Mouse (Mus musculus) forebrain, embryonic 13.5 days (tissue): Measurements from ENCODE around the gene Olfr90. TPM values are rescaled to one million over a fixed set of nuclear protein-coding genes. Genes with fewer than 3 reads are reported as not detected.
A peak's percentile ranks its signal among the peaks of the same experiment; 100 is the strongest.

Experiments used
- ATAC-seq: fragments of 200-750 bp; cut with Nextera tagmentation; 2 replicates; pipeline ENCODE4 v1.8.0; 2017
- H3K27ac ChIP-seq: fragments of 300-500 bp; sonication (generic); 2 replicates; pipeline ENCODE4 v1.5.1; 2015; ENCODE audit warnings: inconsistent platforms, mild to moderate bottlenecking, moderate library complexity
- H3K27me3 ChIP-seq: fragments of 300-500 bp; sonication (generic); 2 replicates; pipeline ENCODE4 v1.6.1; 2015; ENCODE audit warnings: mild to moderate bottlenecking, inconsistent platforms
- H3K36me3 ChIP-seq: fragments of 300-500 bp; sonication (generic); 2 replicates; pipeline ENCODE4 v1.6.1; 2015; ENCODE audit warnings: mild to moderate bottlenecking, inconsistent platforms; ENCODE audit not compliant: poor library complexity, severe bottlenecking
- H3K4me1 ChIP-seq: fragments of 300-500 bp; sonication (generic); 2 replicates; pipeline ENCODE4 v1.6.1; 2015; ENCODE audit warnings: inconsistent platforms
- H3K4me2 ChIP-seq: fragments of 300-500 bp; sonication (generic); 2 replicates; pipeline ENCODE4 v1.6.1; 2015; ENCODE audit warnings: inconsistent platforms, mild to moderate bottlenecking, moderate library complexity
- H3K4me3 ChIP-seq: fragments of 300-500 bp; sonication (generic); 2 replicates; pipeline ENCODE4 v1.5.1; 2015; ENCODE audit warnings: mild to moderate bottlenecking, inconsistent platforms
- H3K9ac ChIP-seq: fragments of 300-500 bp; sonication (generic); 2 replicates; pipeline ENCODE4 v1.6.1; 2015; ENCODE audit warnings: mild to moderate bottlenecking, inconsistent platforms
- H3K9me3 ChIP-seq: fragments of 300-500 bp; sonication (generic); replicated peaks from 2 replicates; pipeline ENCODE4 v1.6.1; 2016; ENCODE audit warnings: inconsistent platforms
- WGBS: fragments of 180-500 bp; shearing (Covaris S2); methylation state at CpG from one replicate; pipeline ENCODE4 v1.1.7; 2015; 5-methylcytosine and 5-hydroxymethylcytosine counted together
- polyA plus RNA-seq: library from polyadenylated mRNA; unstranded; fragments of >200 nt; fragmentation: Nextera tagmentation; extraction: Ambion mirVana; gene quantifications from 2 replicates; pipeline ENCODE4 v1.2.1, GENCODE M21; 2015

The Olfr90 gene
- polyA plus RNA-seq, 1 experiment from 2014 or later = 0.10 TPM

GRCm38 (mm10) chr17:37051745-37052144 is 36.6 kb downstream of the Olfr90 start:
- Histone ChIP-seq H3K4me2 (peak overlapping the region; percentile 87), H3K4me1 (peaks cover 60% of the 10 kb centered on the region), H3K27me3 (peaks cover 4% of the 10 kb centered on the region), H3K27ac (no peak overlapping the region), H3K9me3 (no peaks in the 10 kb centered on the region), H3K9ac (peak overlapping the region; percentile 89), H3K4me3 (peak overlapping the region; percentile 78), H3K36me3 (peaks cover 37% of the 10 kb centered on the region)
- ATAC-seq = no peak
- WGBS = 50% methylated on average over 4 of the region's 4 CpGs

- 2% methylated on average over 25 of the region's 27 CpGs for WGBS
- peak overlapping the region; percentile 79 for H3K27ac ChIP-seq
- peaks cover 28% of the 10 kb centered on the region for H3K36me3 ChIP-seq
Measured at GRCm38 (mm10) chr17:37050876-37051275, 37.4 kb downstream of the Olfr90 start.

DNA sequence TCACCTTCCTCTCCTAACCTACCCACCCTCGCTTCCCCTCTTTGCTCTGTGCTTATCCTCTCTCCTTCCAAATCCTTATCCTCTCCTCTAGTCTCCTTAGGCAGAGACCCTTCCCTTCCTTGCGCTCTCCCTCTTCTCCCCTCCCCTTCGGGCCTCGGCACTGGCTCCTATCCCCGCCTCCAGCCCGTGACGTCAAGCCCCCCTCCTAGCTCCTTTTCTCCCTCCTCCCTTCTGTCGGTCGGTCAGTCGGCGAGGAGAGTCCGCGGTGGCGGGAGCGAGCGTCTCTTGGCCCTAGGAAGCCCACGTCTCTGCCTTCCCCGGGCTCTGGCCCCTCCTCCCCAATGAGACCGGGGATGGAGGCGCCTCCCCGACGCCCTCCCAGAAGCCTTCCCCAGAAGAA is 37.9 kb downstream of the Olfr90 start:
- peak; percentile 63 for ATAC-seq
- H3K4me3 ChIP-seq = peak overlapping the region; percentile 78

More at GRCm38 (mm10) chr17:37050876-37051275, 37.4 kb downstream of the Olfr90 start:
- Histone ChIP-seq H3K27me3 (peaks cover 4% of the 10 kb centered on the region), H3K9me3 (no peaks in the 10 kb centered on the region), H3K4me2 (peak overlapping the region; percentile 87), H3K4me1 (peaks cover 58% of the 10 kb centered on the region), H3K9ac (peak overlapping the region; percentile 89), H3K4me3 (peak overlapping the region; percentile 78)
- peak; percentile 25 for ATAC-seq

DNA sequence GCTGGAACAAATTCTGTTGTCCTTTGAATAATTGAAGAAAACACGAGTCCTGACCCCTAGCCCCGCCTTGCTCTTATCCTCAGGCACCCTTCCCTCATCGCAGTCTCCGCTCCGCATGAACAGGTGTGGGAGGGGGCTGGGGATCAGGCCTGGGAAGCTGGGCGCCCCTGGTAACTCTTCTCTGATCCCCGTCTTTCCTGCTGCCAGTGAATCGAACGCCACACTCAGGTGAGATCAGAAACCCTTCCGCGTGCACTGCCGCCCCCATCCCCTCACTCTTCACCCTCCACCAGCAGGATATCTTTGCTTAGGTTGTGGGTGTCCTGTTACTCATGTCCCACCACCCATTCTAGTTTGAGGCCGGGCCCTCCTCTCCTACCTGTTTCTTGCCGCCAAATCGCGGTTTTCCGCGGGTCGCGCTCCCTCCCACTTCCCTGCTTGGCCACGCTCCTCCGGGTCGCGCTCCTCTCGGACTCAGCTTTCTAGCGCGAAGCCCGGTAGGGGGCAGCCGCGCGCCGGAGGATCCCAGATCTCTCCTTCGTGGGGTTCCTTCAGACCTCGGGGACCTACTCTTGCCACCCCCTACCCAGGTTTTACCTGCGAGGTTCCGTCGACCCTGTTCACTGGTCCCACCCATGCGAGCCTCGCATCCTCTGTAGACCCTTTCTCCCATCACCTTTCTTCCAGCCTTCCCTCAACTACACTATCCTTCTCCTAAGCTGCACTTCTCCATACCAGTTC is 38.6 kb downstream of the Olfr90 start:
- Histone ChIP-seq H3K27ac (peak overlapping the region; percentile 79), H3K36me3 (peaks cover 17% of the 10 kb centered on the region), H3K27me3 (peaks cover 4% of the 10 kb centered on the region), H3K9ac (peak overlapping the region; percentile 89), H3K4me1 (peaks cover 66% of the 10 kb centered on the region), H3K4me3 (peak overlapping the region; percentile 78), H3K9me3 (no peaks in the 10 kb centered on the region), H3K4me2 (peak overlapping the region; percentile 87)
- ATAC-seq = peak; percentile 19
- WGBS = 2% methylated on average over 39 of the region's 39 CpGs

More for the DNA sequence above, 37.9 kb downstream of the Olfr90 start:
- H3K27me3 ChIP-seq = peaks cover 4% of the 10 kb centered on the region
- H3K9me3 ChIP-seq = no peaks in the 10 kb centered on the region
- H3K4me1 ChIP-seq = peaks cover 59% of the 10 kb centered on the region
- peak overlapping the region; percentile 87 for H3K4me2 ChIP-seq
- H3K9ac ChIP-seq = peak overlapping the region; percentile 89
- H3K36me3 ChIP-seq = peaks cover 23% of the 10 kb centered on the region
- H3K27ac ChIP-seq = peak overlapping the region; percentile 79
- WGBS = 0% methylated on average over 17 of the region's 22 CpGs

GRCm38 (mm10) chr17:37048383-37048782 is 39.9 kb downstream of the Olfr90 start:
- 0 out of 2 replicates have a peak, but pooled peaks cover 3% of the 10 kb centered on the region for H3K36me3 ChIP-seq
- H3K27me3 ChIP-seq = peaks cover 4% of the 10 kb centered on the region
- H3K4me1 ChIP-seq = peaks cover 65% of the 10 kb centered on the region
- H3K4me2 ChIP-seq = peak overlapping the region; percentile 91
- 59% methylated on average over 7 of the region's 7 CpGs for WGBS
- peak overlapping the region; percentile 13 for H3K4me3 ChIP-seq
- H3K27ac ChIP-seq = no peak overlapping the region
- peak overlapping the region; percentile 17; the same call in 1 of the 2 replicates for H3K9ac ChIP-seq
- no peak for ATAC-seq
- H3K9me3 ChIP-seq = no peaks in the 10 kb centered on the region

GRCm38 (mm10) chr17:37047981-37048380 is 40.3 kb downstream of the Olfr90 start:
- Histone ChIP-seq H3K36me3 (no peaks in the 10 kb centered on the region), H3K9ac (0 out of 2 replicates have a peak overlapping the region, but pooled peaks have one; percentile 17), H3K4me3 (peak overlapping the region; percentile 86), H3K4me1 (peaks cover 62% of the 10 kb centered on the region), H3K9me3 (no peaks in the 10 kb centered on the region), H3K27ac (no peak overlapping the region), H3K27me3 (peaks cover 4% of the 10 kb centered on the region), H3K4me2 (peak overlapping the region; percentile 91)
- 34% methylated on average over 3 of the region's 3 CpGs for WGBS
- ATAC-seq = no peak

DNA sequence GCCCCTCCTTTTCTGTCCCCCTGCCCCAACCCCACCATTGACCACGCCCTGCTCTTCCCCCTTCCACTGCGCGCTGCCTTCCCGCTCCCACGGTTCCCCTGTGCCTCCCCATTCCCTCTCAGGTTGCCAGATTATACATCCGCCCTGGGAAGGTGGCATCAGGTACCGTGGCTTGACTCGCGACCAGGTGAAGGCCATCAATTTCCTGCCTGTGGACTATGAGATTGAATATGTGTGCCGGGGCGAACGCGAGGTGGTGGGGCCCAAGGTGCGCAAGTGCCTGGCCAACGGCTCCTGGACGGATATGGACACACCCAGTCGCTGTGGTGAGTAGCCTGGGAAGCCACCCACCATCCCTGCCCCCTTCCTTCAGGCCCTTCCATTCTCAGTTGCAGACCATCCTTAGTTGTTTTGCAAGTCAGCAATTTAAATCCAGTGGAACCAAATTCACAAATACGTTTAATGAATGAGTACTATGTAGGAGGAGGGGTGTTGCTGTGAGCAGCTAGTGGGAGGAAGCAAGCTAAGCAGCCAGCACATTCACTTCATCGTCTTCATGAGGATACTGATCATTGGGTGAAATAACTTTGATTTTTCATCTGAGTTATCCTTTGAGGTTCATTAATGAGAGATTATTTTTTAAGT is 40.8 kb downstream of the Olfr90 start:
- H3K4me3 ChIP-seq = peak overlapping the region; percentile 86
- 13% methylated on average over 19 of the region's 19 CpGs for WGBS
- no peaks in the 10 kb centered on the region for H3K9me3 ChIP-seq
- peak overlapping the region; percentile 14; the same call in 1 of the 2 replicates for H3K27ac ChIP-seq
- H3K4me2 ChIP-seq = peak overlapping the region; percentile 91
- ATAC-seq = no peak
- H3K9ac ChIP-seq = peak overlapping the region; percentile 96
- H3K27me3 ChIP-seq = peaks cover 4% of the 10 kb centered on the region
- no peaks in the 10 kb centered on the region for H3K36me3 ChIP-seq
- H3K4me1 ChIP-seq = peaks cover 59% of the 10 kb centered on the region

DNA sequence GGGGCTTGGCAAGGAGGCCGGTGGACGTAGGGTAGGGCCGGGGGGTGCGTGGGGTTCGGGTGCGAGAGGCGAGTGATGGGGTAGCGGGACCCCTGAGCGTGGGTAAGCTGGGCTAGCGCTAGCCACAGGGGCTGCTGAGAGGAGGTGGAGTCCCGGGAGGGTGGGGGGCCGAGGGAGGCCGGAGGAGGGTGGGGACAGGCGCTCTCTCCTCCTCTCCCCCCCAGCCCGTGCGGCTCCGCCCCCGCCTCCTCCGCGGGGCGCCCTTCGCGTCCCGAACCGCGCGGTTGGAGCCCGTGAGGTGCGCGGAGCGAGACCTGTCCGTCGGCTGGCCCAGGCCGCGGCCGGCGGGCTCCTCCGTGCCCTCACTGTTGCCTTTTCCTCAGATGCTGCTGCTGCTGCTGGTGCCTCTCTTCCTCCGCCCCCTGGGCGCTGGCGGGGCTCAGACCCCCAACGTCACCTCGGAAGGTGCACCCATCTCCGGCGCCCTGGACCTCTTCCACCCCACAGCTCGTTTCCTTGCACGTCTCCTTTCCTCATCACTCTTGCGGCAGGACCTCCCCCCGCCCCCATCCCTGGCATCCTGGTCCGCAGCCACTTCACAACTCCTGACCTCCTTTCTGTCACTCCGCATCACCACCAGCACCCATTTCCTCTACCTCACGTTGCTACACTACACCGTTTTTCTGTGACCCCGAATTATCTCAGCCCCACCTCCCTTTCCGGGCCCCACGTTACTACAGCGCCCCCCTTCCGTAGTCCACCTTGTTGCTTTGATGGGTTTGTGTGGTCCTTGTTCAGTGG is 41.8 kb downstream of the Olfr90 start:
- H3K4me2 ChIP-seq = peak overlapping the region; percentile 91
- H3K36me3 ChIP-seq = no peaks in the 10 kb centered on the region
- under 1% methylated on average over 35 of the region's 58 CpGs for WGBS
- H3K4me1 ChIP-seq = peaks cover 49% of the 10 kb centered on the region
- H3K9me3 ChIP-seq = no peaks in the 10 kb centered on the region
- peaks cover 4% of the 10 kb centered on the region for H3K27me3 ChIP-seq
- ATAC-seq = peak; percentile 64
- peak overlapping the region; percentile 96 for H3K9ac ChIP-seq
- H3K4me3 ChIP-seq = peak overlapping the region; percentile 86
- peak overlapping the region; percentile 93 for H3K27ac ChIP-seq

DNA sequence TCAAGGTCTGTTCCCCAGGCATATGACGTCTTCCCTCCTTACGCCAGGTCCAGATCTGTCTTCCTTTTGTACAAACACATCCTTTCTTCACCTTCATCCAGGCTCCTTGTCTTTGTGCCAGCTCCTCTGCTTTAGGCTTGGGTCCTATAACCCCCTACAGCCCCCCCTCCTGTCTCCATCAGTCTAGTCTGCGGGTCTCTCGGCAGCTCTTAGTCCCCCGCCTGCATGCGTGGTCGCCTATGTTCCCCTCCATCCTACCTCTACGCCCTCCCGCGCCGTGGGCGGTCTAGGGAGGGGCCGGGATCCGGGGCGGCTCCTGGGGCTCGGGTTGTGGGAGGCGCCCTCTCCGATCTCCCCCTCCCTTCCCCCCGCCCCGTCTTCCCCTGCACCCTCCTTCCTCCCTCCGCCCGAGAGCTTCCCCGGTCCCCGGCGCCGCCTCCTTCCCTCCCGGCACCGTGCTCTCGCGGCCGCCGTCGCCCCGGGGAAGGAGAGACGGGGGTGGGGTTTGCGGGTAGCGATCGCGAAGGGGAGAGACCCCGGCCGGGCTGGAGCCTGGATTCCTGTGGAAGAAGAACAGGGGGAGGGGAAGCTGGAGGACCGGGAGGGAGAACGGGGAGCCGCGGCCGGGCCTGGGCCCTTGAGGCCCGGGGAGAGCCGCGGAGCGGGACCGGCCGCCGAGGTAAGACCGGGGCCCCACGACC is 42.5 kb downstream of the Olfr90 start, which contains the start of gene Gabbr1:
Gene Gabbr1 (plus strand): TSS at position 356 of the 701 bp plus-strand sequence.
- Histone ChIP-seq H3K4me1 (peaks cover 42% of the 10 kb centered on the region), H3K36me3 (no peaks in the 10 kb centered on the region), H3K27me3 (peaks cover 4% of the 10 kb centered on the region), H3K9ac (peak within 1 kb of the TSS; percentile 96), H3K4me3 (peak within 1 kb of the TSS; percentile 86), H3K27ac (peak within 1 kb of the TSS; percentile 93), H3K9me3 (no peaks in the 10 kb centered on the region), H3K4me2 (peak within 1 kb of the TSS; percentile 91)
- WGBS = under 1% methylated on average over 36 of the region's 55 CpGs
- peak; percentile 80 for ATAC-seq

DNA sequence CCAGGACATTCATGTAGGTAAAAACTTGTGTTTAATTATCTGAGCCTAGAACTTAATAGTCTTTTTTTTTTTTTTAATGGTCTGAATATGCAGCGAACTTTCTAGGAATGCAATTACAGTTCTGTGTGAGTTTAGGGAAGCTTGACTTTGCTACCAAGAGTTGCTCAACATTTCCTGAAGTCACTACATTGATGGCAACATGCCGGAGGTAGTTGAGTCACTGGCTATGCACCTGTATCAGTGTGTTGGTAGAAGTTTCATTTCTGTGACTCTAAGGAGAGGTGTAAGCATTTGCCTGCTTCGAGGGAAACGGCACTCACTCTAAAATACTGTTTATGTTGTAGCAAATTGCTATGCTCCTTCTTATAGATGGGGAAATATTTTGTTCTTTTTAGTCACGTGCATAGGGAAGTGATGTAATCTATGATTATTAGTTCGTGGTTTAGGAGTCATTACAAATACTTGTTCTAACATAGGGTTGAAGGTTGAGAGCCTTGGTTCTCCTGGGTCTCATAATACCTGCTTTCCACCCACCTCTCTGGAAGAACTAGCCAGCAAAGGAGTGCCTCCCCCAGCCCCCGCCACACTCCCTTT is 43.6 kb downstream of the Olfr90 start:
- peaks cover 37% of the 10 kb centered on the region for H3K4me1 ChIP-seq

More for the DNA sequence above, 43.6 kb downstream of the Olfr90 start:
- Histone ChIP-seq H3K4me3 (peak overlapping the region; percentile 86), H3K27ac (peak overlapping the region; percentile 93), H3K27me3 (peaks cover 4% of the 10 kb centered on the region), H3K9me3 (no peaks in the 10 kb centered on the region), H3K4me2 (peak overlapping the region; percentile 91), H3K36me3 (no peaks in the 10 kb centered on the region), H3K9ac (peak overlapping the region; percentile 96)
- no peak for ATAC-seq
- 82% methylated on average over 7 of the region's 7 CpGs for WGBS
